Mouse (Mus musculus): Measurements from ENCODE around the gene Cnnm1. TPM values are rescaled to one million over a fixed set of nuclear protein-coding genes. Genes with fewer than 3 reads are reported as not detected.
"Not testable (repeated sequence)": the region's sequence is repeated elsewhere in the genome, so short reads cannot be mapped to it uniquely, and the experiment has no call there.

The Cnnm1 gene
- polyA plus RNA-seq, 1 experiment, result 0.06 TPM

- 48% methylated on average over 7 of the region's 7 CpGs for WGBS
- TF ChIP-seq POLR2A (IDR thresholded peaks at IDR 0.05; ENCODE audit: borderline replicate concordance, extremely low read depth, low read depth, low read length), result no peak
- no peak for TF ChIP-seq CTCF (IDR thresholded peaks at IDR 0.05; ENCODE audit: insufficient read depth, low read length)
- no peak for DNase-seq
- no peak overlapping the region for H3K4me3 ChIP-seq (replicated peaks; ENCODE audit: extremely low read depth, low read depth, low read length)
- no peaks in the 10 kb centered on the region for H3K4me1 ChIP-seq (ENCODE audit: control insufficient read depth, insufficient read depth, low read length)
These were observed 35.8 kb downstream of the Cnnm1 start for GRCm38 (mm10) chr19:43476063-43476462.

- no peak for TF ChIP-seq POLR2A (IDR thresholded peaks at IDR 0.05; ENCODE audit: borderline replicate concordance, extremely low read depth, low read depth, low read length)
- TF ChIP-seq CTCF (IDR thresholded peaks at IDR 0.05; ENCODE audit: insufficient read depth, low read length), result no peak
- no peak for DNase-seq
- Histone ChIP-seq H3K4me3 (replicated peaks; ENCODE audit: extremely low read depth, low read depth, low read length) (no peak overlapping the region), H3K4me1 (ENCODE audit: control insufficient read depth, insufficient read depth, low read length) (no peaks in the 10 kb centered on the region)
- 90% methylated on average over 5 of the region's 5 CpGs for WGBS
These were observed 37.2 kb downstream of the Cnnm1 start for GRCm38 (mm10) chr19:43477436-43477835.

GRCm38 (mm10) chr19:43478891-43479290 lies 38.7 kb downstream of the Cnnm1 start:
- TF ChIP-seq CTCF (IDR thresholded peaks at IDR 0.05; ENCODE audit: insufficient read depth, low read length) (peak; percentile 55), POLR2A (IDR thresholded peaks at IDR 0.05; ENCODE audit: borderline replicate concordance, extremely low read depth, low read depth, low read length) (no peak)
- H3K4me3 ChIP-seq (replicated peaks; ENCODE audit: extremely low read depth, low read depth, low read length), result no peak overlapping the region
- no peaks in the 10 kb centered on the region for H3K4me1 ChIP-seq (ENCODE audit: control insufficient read depth, insufficient read depth, low read length)
- WGBS, result 23% methylated on average over 5 of the region's 5 CpGs
- DNase-seq, result peak; percentile 20

GRCm38 (mm10) chr19:43479431-43479830 lies 39.2 kb downstream of the Cnnm1 start:
- DNase-seq, result no peak
- TF ChIP-seq CTCF (IDR thresholded peaks at IDR 0.05; ENCODE audit: insufficient read depth, low read length) (no peak), POLR2A (IDR thresholded peaks at IDR 0.05; ENCODE audit: borderline replicate concordance, extremely low read depth, low read depth, low read length) (no peak)
- WGBS, result 74% methylated on average over 5 of the region's 5 CpGs
- Histone ChIP-seq H3K4me3 (replicated peaks; ENCODE audit: extremely low read depth, low read depth, low read length) (no peak overlapping the region), H3K4me1 (ENCODE audit: control insufficient read depth, insufficient read depth, low read length) (no peaks in the 10 kb centered on the region)

GRCm38 (mm10) chr19:43480512-43480911 lies 40.3 kb downstream of the Cnnm1 start:
- no peak for TF ChIP-seq CTCF (IDR thresholded peaks at IDR 0.05; ENCODE audit: insufficient read depth, low read length)
- no peak for TF ChIP-seq POLR2A (IDR thresholded peaks at IDR 0.05; ENCODE audit: borderline replicate concordance, extremely low read depth, low read depth, low read length)
- H3K4me1 ChIP-seq (ENCODE audit: control insufficient read depth, insufficient read depth, low read length), result no peaks in the 10 kb centered on the region
- no peak overlapping the region for H3K4me3 ChIP-seq (replicated peaks; ENCODE audit: extremely low read depth, low read depth, low read length)
- WGBS, result 65% methylated on average over 9 of the region's 9 CpGs
- DNase-seq, result no peak

GRCm38 (mm10) chr19:43487429-43487828 lies 47.2 kb downstream of the Cnnm1 start:
- 30% methylated on average over 3 of the region's 3 CpGs for WGBS
- no peak for DNase-seq
- no peaks in the 10 kb centered on the region for H3K4me1 ChIP-seq (ENCODE audit: control insufficient read depth, insufficient read depth, low read length)
- TF ChIP-seq CTCF (IDR thresholded peaks at IDR 0.05; ENCODE audit: insufficient read depth, low read length), result peak; percentile 35; the same call in 1 of the 2 replicates
- no peak for TF ChIP-seq POLR2A (IDR thresholded peaks at IDR 0.05; ENCODE audit: borderline replicate concordance, extremely low read depth, low read depth, low read length)
- no peak overlapping the region for H3K4me3 ChIP-seq (replicated peaks; ENCODE audit: extremely low read depth, low read depth, low read length)

- 52% methylated on average over 1 of the region's 1 CpGs for WGBS
- H3K4me1 ChIP-seq (ENCODE audit: control insufficient read depth, insufficient read depth, low read length); H3K4me3 ChIP-seq (replicated peaks; ENCODE audit: extremely low read depth, low read depth, low read length); DNase-seq: not testable (repeated sequence)
These were observed 53.1 kb downstream of the Cnnm1 start for GRCm38 (mm10) chr19:43493316-43493715.

GRCm38 (mm10) chr19:43493878-43494277 lies 53.6 kb downstream of the Cnnm1 start:
- WGBS, result 75% methylated on average over 6 of the region's 6 CpGs
- H3K4me3 ChIP-seq (replicated peaks; ENCODE audit: extremely low read depth, low read depth, low read length), result no peak overlapping the region
- no peaks in the 10 kb centered on the region for H3K4me1 ChIP-seq (ENCODE audit: control insufficient read depth, insufficient read depth, low read length)
- no peak for TF ChIP-seq CTCF (IDR thresholded peaks at IDR 0.05; ENCODE audit: insufficient read depth, low read length)
- TF ChIP-seq POLR2A (IDR thresholded peaks at IDR 0.05; ENCODE audit: borderline replicate concordance, extremely low read depth, low read depth, low read length), result no peak
- no peak for DNase-seq

- WGBS, result 8% methylated on average over 14 of the region's 14 CpGs
- Histone ChIP-seq H3K4me3 (replicated peaks; ENCODE audit: extremely low read depth, low read depth, low read length) (no peak overlapping the region), H3K4me1 (ENCODE audit: control insufficient read depth, insufficient read depth, low read length) (no peaks in the 10 kb centered on the region)
- TF ChIP-seq CTCF (IDR thresholded peaks at IDR 0.05; ENCODE audit: insufficient read depth, low read length) (no peak), POLR2A (IDR thresholded peaks at IDR 0.05; ENCODE audit: borderline replicate concordance, extremely low read depth, low read depth, low read length) (no peak)
- DNase-seq, result no peak
These were observed 54.7 kb downstream of the Cnnm1 start for GRCm38 (mm10) chr19:43494914-43495313.

GRCm38 (mm10) chr19:43495846-43496245 lies 55.6 kb downstream of the Cnnm1 start:
- WGBS, result 15% methylated on average over 5 of the region's 5 CpGs
- DNase-seq, result peak; percentile 34
- Histone ChIP-seq H3K4me1 (ENCODE audit: control insufficient read depth, insufficient read depth, low read length) (no peaks in the 10 kb centered on the region), H3K4me3 (replicated peaks; ENCODE audit: extremely low read depth, low read depth, low read length) (no peak overlapping the region)
- TF ChIP-seq POLR2A (IDR thresholded peaks at IDR 0.05; ENCODE audit: borderline replicate concordance, extremely low read depth, low read depth, low read length) (no peak), CTCF (IDR thresholded peaks at IDR 0.05; ENCODE audit: insufficient read depth, low read length) (no peak)

- TF ChIP-seq CTCF (IDR thresholded peaks at IDR 0.05; ENCODE audit: insufficient read depth, low read length) (no peak), POLR2A (IDR thresholded peaks at IDR 0.05; ENCODE audit: borderline replicate concordance, extremely low read depth, low read depth, low read length) (no peak)
- WGBS, result 86% methylated on average over 7 of the region's 7 CpGs
- H3K4me3 ChIP-seq (replicated peaks; ENCODE audit: extremely low read depth, low read depth, low read length), result no peak overlapping the region
- no peaks in the 10 kb centered on the region for H3K4me1 ChIP-seq (ENCODE audit: control insufficient read depth, insufficient read depth, low read length)
- DNase-seq, result no peak
These were observed 57.2 kb downstream of the Cnnm1 start for GRCm38 (mm10) chr19:43497440-43497839.

Data from lung, adult 2 months (tissue).